Mouse (Mus musculus): ENCODE measurements around the gene Strip2.

DNA sequence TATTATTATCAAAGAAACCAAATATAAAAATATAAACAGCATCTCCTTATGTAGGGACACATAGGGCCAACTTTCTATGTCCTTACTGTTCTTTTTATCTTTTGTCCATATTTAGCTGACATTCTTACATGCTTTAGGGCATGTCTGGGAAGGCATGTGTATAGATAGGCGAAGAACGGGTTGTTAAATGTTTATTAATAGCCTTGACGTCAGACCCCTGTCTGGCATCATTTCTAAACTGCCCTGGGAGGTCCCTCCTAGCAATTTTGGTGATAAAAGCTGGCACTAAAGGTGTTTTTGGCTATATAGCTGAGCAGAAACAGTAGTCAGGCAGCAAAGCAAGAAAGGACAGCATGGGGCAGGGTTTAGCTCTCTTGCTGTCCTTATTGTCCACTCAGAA is 12.5 kb upstream of the Strip2 start:
- no peak for TF ChIP-seq POLR2A (IDR thresholded peaks at IDR 0.05; ENCODE audit: insufficient read length, low read depth)
- TF ChIP-seq E2F4 (IDR thresholded peaks at IDR 0.05; ENCODE audit: insufficient read depth), result no peak
- TF ChIP-seq USF1 (IDR thresholded peaks at IDR 0.05; ENCODE audit: low read depth), result no peak
- no peak for TF ChIP-seq MYOD1 (IDR thresholded peaks at IDR 0.05; ENCODE audit: control insufficient read depth in 1 of 3, insufficient read length in 2 of 3, low read depth in 2 of 3)
- TF ChIP-seq POLR2AphosphoS2 (IDR thresholded peaks at IDR 0.05; ENCODE audit: insufficient read length, low read depth), result no peak
- no peak for TF ChIP-seq MYOG (IDR thresholded peaks at IDR 0.05; ENCODE audit: control insufficient read depth in 1 of 3, insufficient read depth in 1 of 3, insufficient read length in 2 of 3, low read depth in 2 of 3)
- no peak for TF ChIP-seq SRF (IDR thresholded peaks at IDR 0.05; ENCODE audit: control insufficient read depth, insufficient read length, low read depth)
